Mouse (Mus musculus): Measurements from ENCODE around the gene Smc1b. TPM values are rescaled to one million over a fixed set of nuclear protein-coding genes. Genes with fewer than 3 reads are reported as not detected.

Smc1b gene
- polyA plus RNA-seq, 1 experiment = 0.08 TPM

- TF ChIP-seq CTCF (IDR thresholded peaks at IDR 0.05; ENCODE audit: extremely low read depth, insufficient read depth, insufficient read length, insufficient replicate concordance) (no peak), POLR2A (IDR thresholded peaks at IDR 0.05; ENCODE audit: low read depth, low read length) (no peak)
- Histone ChIP-seq H3K4me1 (ENCODE audit: control insufficient read depth, insufficient read depth, insufficient read length) (no peaks in the 10 kb centered on the region), H3K36me3 (ENCODE audit: control insufficient read depth, insufficient read depth, low read length) (peaks cover 25% of the 10 kb centered on the region), H3K27me3 (ENCODE audit: control insufficient read depth, insufficient read depth, low read length) (no peaks in the 10 kb centered on the region), H3K27ac (ENCODE audit: insufficient read depth, low read length) (no peak overlapping the region), H3K4me3 (ENCODE audit: extremely low read depth, insufficient read depth, insufficient read length) (no peak overlapping the region)
- DNase-seq (ENCODE audit: low read depth in 1 of 2, low spot score in 2 of 2) = no peak
- 87% methylated on average over 4 of the region's 4 CpGs for WGBS
Measured at GRCm38 (mm10) chr15:85055186-85055585, 76.6 kb downstream of the Smc1b start.

- no peak overlapping the region for H3K27ac ChIP-seq (ENCODE audit: insufficient read depth, low read length)
- TF ChIP-seq POLR2A (IDR thresholded peaks at IDR 0.05; ENCODE audit: low read depth, low read length) = no peak
- TF ChIP-seq CTCF (IDR thresholded peaks at IDR 0.05; ENCODE audit: extremely low read depth, insufficient read depth, insufficient read length, insufficient replicate concordance) = no peak
- DNase-seq (ENCODE audit: low read depth in 1 of 2, low spot score in 2 of 2) = no peak
- 86% methylated on average over 3 of the region's 3 CpGs for WGBS
- peaks cover 26% of the 10 kb centered on the region for H3K36me3 ChIP-seq (ENCODE audit: control insufficient read depth, insufficient read depth, low read length)
- H3K27me3 ChIP-seq (ENCODE audit: control insufficient read depth, insufficient read depth, low read length) = no peaks in the 10 kb centered on the region
- H3K4me1 ChIP-seq (ENCODE audit: control insufficient read depth, insufficient read depth, insufficient read length) = no peaks in the 10 kb centered on the region
- H3K4me3 ChIP-seq (ENCODE audit: extremely low read depth, insufficient read depth, insufficient read length) = no peak overlapping the region
Measured at GRCm38 (mm10) chr15:85054098-85054497, 77.7 kb downstream of the Smc1b start.

GRCm38 (mm10) chr15:85049758-85050157, 82.0 kb downstream of the Smc1b start:
- no peak for DNase-seq (ENCODE audit: low read depth in 1 of 2, low spot score in 2 of 2)
- Histone ChIP-seq H3K4me1 (ENCODE audit: control insufficient read depth, insufficient read depth, insufficient read length) (no peaks in the 10 kb centered on the region), H3K4me3 (ENCODE audit: extremely low read depth, insufficient read depth, insufficient read length) (no peak overlapping the region), H3K27me3 (ENCODE audit: control insufficient read depth, insufficient read depth, low read length) (no peaks in the 10 kb centered on the region), H3K36me3 (ENCODE audit: control insufficient read depth, insufficient read depth, low read length) (peaks cover 24% of the 10 kb centered on the region), H3K27ac (ENCODE audit: insufficient read depth, low read length) (no peak overlapping the region)
- WGBS = 89% methylated on average over 1 of the region's 1 CpGs
- TF ChIP-seq POLR2A (IDR thresholded peaks at IDR 0.05; ENCODE audit: low read depth, low read length) (no peak), CTCF (IDR thresholded peaks at IDR 0.05; ENCODE audit: extremely low read depth, insufficient read depth, insufficient read length, insufficient replicate concordance) (no peak)

- Histone ChIP-seq H3K27me3 (ENCODE audit: control insufficient read depth, insufficient read depth, low read length) (no peaks in the 10 kb centered on the region), H3K36me3 (ENCODE audit: control insufficient read depth, insufficient read depth, low read length) (peaks cover 18% of the 10 kb centered on the region), H3K4me1 (ENCODE audit: control insufficient read depth, insufficient read depth, insufficient read length) (peaks cover 5% of the 10 kb centered on the region; the same call in 1 of the 2 replicates), H3K4me3 (ENCODE audit: extremely low read depth, insufficient read depth, insufficient read length) (no peak overlapping the region), H3K27ac (ENCODE audit: insufficient read depth, low read length) (no peak overlapping the region)
- no peak for DNase-seq (ENCODE audit: low read depth in 1 of 2, low spot score in 2 of 2)
- WGBS = 86% methylated on average over 4 of the region's 4 CpGs
- TF ChIP-seq CTCF (IDR thresholded peaks at IDR 0.05; ENCODE audit: extremely low read depth, insufficient read depth, insufficient read length, insufficient replicate concordance) = no peak
- TF ChIP-seq POLR2A (IDR thresholded peaks at IDR 0.05; ENCODE audit: low read depth, low read length) = no peak
Measured at GRCm38 (mm10) chr15:85047865-85048264, 83.9 kb downstream of the Smc1b start.

GRCm38 (mm10) chr15:85046230-85046950, 85.4 kb downstream of the Smc1b start:
- no peak for DNase-seq (ENCODE audit: low read depth in 1 of 2, low spot score in 2 of 2)
- H3K27ac ChIP-seq (ENCODE audit: insufficient read depth, low read length) = no peak overlapping the region
- TF ChIP-seq POLR2A (IDR thresholded peaks at IDR 0.05; ENCODE audit: low read depth, low read length) (no peak), CTCF (IDR thresholded peaks at IDR 0.05; ENCODE audit: extremely low read depth, insufficient read depth, insufficient read length, insufficient replicate concordance) (no peak)
- H3K27me3 ChIP-seq (ENCODE audit: control insufficient read depth, insufficient read depth, low read length) = no peaks in the 10 kb centered on the region
- no peak overlapping the region for H3K4me3 ChIP-seq (ENCODE audit: extremely low read depth, insufficient read depth, insufficient read length)
- H3K36me3 ChIP-seq (ENCODE audit: control insufficient read depth, insufficient read depth, low read length) = peaks cover 15% of the 10 kb centered on the region
- 94% methylated on average over 14 of the region's 14 CpGs for WGBS
- H3K4me1 ChIP-seq (ENCODE audit: control insufficient read depth, insufficient read depth, insufficient read length) = peaks cover 10% of the 10 kb centered on the region; the same call in 1 of the 2 replicates

GRCm38 (mm10) chr15:85043761-85044160, 88.0 kb downstream of the Smc1b start:
- DNase-seq (ENCODE audit: low read depth in 1 of 2, low spot score in 2 of 2) = no peak
- no peak overlapping the region for H3K27ac ChIP-seq (ENCODE audit: insufficient read depth, low read length)
- 93% methylated on average over 5 of the region's 5 CpGs for WGBS
- no peaks in the 10 kb centered on the region for H3K27me3 ChIP-seq (ENCODE audit: control insufficient read depth, insufficient read depth, low read length)
- H3K4me1 ChIP-seq (ENCODE audit: control insufficient read depth, insufficient read depth, insufficient read length) = peaks cover 12% of the 10 kb centered on the region; the same call in 1 of the 2 replicates
- H3K4me3 ChIP-seq (ENCODE audit: extremely low read depth, insufficient read depth, insufficient read length) = no peak overlapping the region
- H3K36me3 ChIP-seq (ENCODE audit: control insufficient read depth, insufficient read depth, low read length) = peaks cover 9% of the 10 kb centered on the region
- TF ChIP-seq CTCF (IDR thresholded peaks at IDR 0.05; ENCODE audit: extremely low read depth, insufficient read depth, insufficient read length, insufficient replicate concordance) = no peak
- no peak for TF ChIP-seq POLR2A (IDR thresholded peaks at IDR 0.05; ENCODE audit: low read depth, low read length)

GRCm38 (mm10) chr15:85043116-85043515, 88.6 kb downstream of the Smc1b start:
- Histone ChIP-seq H3K27ac (ENCODE audit: insufficient read depth, low read length) (peak overlapping the region; percentile 80), H3K4me3 (ENCODE audit: extremely low read depth, insufficient read depth, insufficient read length) (no peak overlapping the region), H3K36me3 (ENCODE audit: control insufficient read depth, insufficient read depth, low read length) (peaks cover 8% of the 10 kb centered on the region), H3K27me3 (ENCODE audit: control insufficient read depth, insufficient read depth, low read length) (no peaks in the 10 kb centered on the region), H3K4me1 (ENCODE audit: control insufficient read depth, insufficient read depth, insufficient read length) (peaks cover 12% of the 10 kb centered on the region; the same call in 1 of the 2 replicates)
- no peak for TF ChIP-seq POLR2A (IDR thresholded peaks at IDR 0.05; ENCODE audit: low read depth, low read length)
- no peak for TF ChIP-seq CTCF (IDR thresholded peaks at IDR 0.05; ENCODE audit: extremely low read depth, insufficient read depth, insufficient read length, insufficient replicate concordance)
- WGBS = 57% methylated on average over 5 of the region's 5 CpGs
- no peak for DNase-seq (ENCODE audit: low read depth in 1 of 2, low spot score in 2 of 2)
